Mouse (Mus musculus): ENCODE data around the gene Eif2ak4.

The Eif2ak4 gene

GRCm38 (mm10) chr2:118511779-118512417 is 123.5 kb downstream of the Eif2ak4 start:
- DNase-seq = no peak

GRCm38 (mm10) chr2:118512418-118513377 is 124.3 kb downstream of the Eif2ak4 start:
- DNase-seq = no peak

GRCm38 (mm10) chr2:118520042-118520933 is 131.9 kb downstream of the Eif2ak4 start:
- DNase-seq = peak; percentile 86

- DNase-seq = peak; percentile 55
These were observed 133.8 kb downstream of the Eif2ak4 start for GRCm38 (mm10) chr2:118522265-118522664.

- no peak for DNase-seq
These were observed 134.8 kb downstream of the Eif2ak4 start for GRCm38 (mm10) chr2:118523163-118523730.

- DNase-seq = no peak
These were observed 136.4 kb downstream of the Eif2ak4 start for GRCm38 (mm10) chr2:118524811-118525210.
